Mouse (Mus musculus): ENCODE results near the gene Olfr168. TPM values are rescaled to one million over a fixed set of nuclear protein-coding genes. Genes with fewer than 3 reads are reported as not detected.
"Not testable (repeated sequence)": the region's sequence is repeated elsewhere in the genome, so short reads cannot be mapped to it uniquely, and the experiment has no call there.

Olfr168 gene
- not detected for total RNA-seq (2021)
- long read RNA-seq, experiment 1: 0 reads
- long read RNA-seq, experiment 2: 0 reads

DNA sequence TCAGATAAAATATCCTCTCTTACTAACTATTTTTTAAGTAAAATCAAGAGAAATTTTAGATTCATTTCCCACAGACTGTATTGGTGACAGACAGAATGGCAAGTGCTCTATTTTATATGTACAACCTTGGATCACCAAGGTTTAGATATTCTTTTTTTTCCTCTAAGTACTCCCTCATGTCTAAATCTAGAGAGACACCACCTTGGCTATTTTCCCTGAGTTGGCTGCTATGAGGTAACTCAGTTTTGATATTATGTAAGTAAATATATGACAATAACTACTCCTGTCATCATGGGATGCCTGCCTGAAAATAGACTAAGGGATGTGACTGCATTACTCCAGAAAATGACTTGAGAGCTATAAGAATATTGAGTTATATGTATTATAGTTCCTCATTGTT is at the start of gene Olfr168:
Gene Olfr168, minus strand, starts transcription at position 101 of the 400 bp plus-strand sequence.
- intact Hi-C loops (cut with DNase I): no loop called here
- no peak for DNase-seq (ENCODE audit: low spot score in 2 of 2)

DNA sequence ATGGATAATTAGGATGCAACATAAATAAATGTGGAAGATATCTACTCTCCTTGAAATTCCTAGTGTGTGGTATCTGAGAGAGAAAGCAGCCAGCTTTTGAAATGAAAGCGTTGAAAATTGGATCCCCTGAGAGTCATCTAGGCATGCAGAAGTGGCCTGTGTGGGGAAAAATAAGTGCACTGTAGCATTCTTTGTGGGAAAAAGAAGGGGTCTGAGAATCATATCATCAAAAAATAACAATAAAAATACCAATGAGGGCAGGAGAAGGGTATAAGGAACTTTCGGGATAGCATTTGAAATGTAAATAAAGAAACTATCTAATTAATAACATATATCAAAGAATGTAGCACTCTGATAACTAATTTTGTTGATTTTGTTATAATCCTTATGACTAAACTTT is 36.4 kb upstream of the Olfr168 start, which contains the start of gene Olfr169:
Gene Olfr169, minus strand, starts transcription at position 101 of the 400 bp plus-strand sequence.
- DNase-seq (ENCODE audit: low spot score in 2 of 2); intact Hi-C loops (cut with DNase I): not testable (repeated sequence)

DNA sequence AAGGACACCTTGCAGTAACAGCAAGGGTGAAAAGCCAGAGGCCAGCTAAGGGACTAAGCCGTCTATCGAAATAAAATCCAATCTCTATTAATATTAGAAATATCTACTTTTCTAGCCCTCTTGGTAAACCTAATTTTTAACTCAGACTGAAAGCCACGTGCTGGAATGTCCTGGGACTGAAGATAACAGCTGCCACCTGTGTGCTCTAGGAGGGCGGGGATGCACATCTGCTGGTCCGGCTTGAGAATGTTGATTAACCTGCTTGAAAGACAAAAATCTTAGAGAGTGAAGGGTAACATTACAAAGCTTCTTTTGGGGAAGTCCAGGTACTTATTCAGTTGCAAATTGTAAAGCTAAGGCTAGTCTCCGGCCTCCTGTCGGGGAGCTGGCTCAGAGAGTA is 18.1 kb upstream of the Olfr168 start:
- DNase-seq (ENCODE audit: low spot score in 2 of 2); intact Hi-C loops (cut with DNase I): not testable (repeated sequence)

DNA sequence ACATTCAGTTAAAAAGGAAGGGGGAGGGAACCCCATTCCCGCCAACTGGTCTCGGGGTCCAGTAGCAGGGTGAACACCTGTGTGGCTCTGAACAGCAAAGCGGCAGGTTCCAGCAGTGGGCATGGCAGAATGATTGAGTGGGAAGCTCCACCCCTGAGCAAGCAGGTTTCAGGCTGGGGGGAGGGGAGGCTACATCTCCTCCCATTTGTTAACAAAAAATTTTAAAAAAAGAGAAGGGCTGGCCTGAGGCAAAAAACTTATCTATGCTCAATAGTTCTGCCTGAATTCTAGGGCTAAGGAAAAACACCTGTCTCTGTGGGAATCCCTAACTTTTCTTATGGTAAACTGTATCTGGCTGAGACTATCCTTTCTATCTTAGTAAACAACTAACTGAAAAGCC is 16.9 kb upstream of the Olfr168 start:
- intact Hi-C loops (cut with DNase I); DNase-seq (ENCODE audit: low spot score in 2 of 2): not testable (repeated sequence)

DNA sequence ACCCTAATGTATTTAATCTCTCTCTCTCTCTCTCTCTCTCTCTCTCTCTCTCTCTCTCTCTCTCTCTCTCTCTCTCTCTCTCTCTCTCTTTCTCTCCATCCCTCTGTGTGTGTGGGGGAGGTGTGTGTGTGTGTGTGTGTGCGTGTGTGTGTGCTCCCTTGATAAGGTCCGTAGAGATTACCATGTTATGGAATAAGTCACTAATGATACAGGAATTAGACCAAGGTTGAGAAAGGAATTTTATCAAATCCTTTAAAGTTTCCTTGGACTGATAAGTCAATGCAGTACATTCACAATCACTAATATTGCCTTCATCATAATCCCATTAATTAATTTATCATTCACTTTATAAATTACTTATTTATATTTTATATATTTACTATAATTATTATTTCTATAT is 13.2 kb downstream of the Olfr168 start, which contains the start of gene Olfr167:
Gene Olfr167, minus strand, starts transcription at position 101 of the 400 bp plus-strand sequence.
- no peak for DNase-seq (ENCODE audit: low spot score in 2 of 2)
- intact Hi-C loops (cut with DNase I): no loop called here

DNA sequence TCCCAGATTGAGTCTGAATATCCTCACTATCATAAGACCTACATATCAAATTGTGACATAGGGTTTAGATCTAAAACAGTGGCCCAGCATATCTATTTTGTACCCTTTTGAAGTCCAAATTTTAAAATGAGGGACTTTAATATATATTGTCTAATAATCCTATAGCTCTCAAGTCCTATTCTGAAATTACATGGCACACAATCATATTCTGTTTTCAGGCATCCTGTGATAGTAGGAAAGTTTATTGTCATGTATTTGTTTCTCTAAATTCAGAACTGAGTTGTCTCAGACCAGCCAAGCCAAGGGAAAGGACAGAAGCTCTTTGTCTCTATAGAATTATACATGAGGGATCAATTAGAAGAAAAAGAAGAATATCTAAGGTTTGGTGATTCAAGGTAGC is 52.0 kb downstream of the Olfr168 start, which contains the start of gene Olfr166:
Gene Olfr166, plus strand, starts transcription at position 301 of the 400 bp plus-strand sequence.
- DNase-seq (ENCODE audit: low spot score in 2 of 2): no peak
- intact Hi-C loops (cut with DNase I): no loop called here

Other genes with a start within 250 kb of the Olfr168 start
- gene Olfr164, start 221.5 kb downstream of the Olfr168 start, total RNA-seq (2021): not detected
- gene Olfr165, start 112.4 kb downstream of the Olfr168 start, total RNA-seq (2021): not detected
- gene Olfr166, start 51.9 kb downstream of the Olfr168 start, total RNA-seq (2021): not detected
- gene Olfr167, start 13.3 kb downstream of the Olfr168 start, total RNA-seq (2021): not detected
- gene Olfr169, start 36.3 kb upstream of the Olfr168 start, total RNA-seq (2021): not detected
- not detected for gene Olfr170, start 76.3 kb upstream of the Olfr168 start, total RNA-seq (2021)
- not detected for gene Olfr171, start 94.4 kb upstream of the Olfr168 start, total RNA-seq (2021)
- under 1 TPM in 1 of 2 experiments, not detected in 1; 0.11 TPM for gene Lamp3, start 170.8 kb upstream of the Olfr168 start, total RNA-seq (2021)
- gene B3gnt5, start 224.7 kb upstream of the Olfr168 start, total RNA-seq (2021): 1 to 10 TPM in 1 of 2 experiments, under 1 TPM in 1; 0.99 to 1.5 TPM

All from left cerebral cortex, postnatal 14 days (tissue).